Mouse (Mus musculus) spleen, adult 2 months (tissue): ENCODE measurements around the gene Amdhd1. TPM values are rescaled to one million over a fixed set of nuclear protein-coding genes. Genes with fewer than 3 reads are reported as not detected.
"Not testable (repeated sequence)": the region's sequence is repeated elsewhere in the genome, so short reads cannot be mapped to it uniquely, and the experiment has no call there.

Experiments
- DNase-seq, 2 experiments: peaks; one replicate each; pipeline versions ENCODE4 v3.0.0 to v3.0.0-alpha.2; 2012 to 2021; ENCODE audit warnings: low spot score in 2 of 2, low read depth in 1 of 2
- H3K27ac ChIP-seq: fragments of 200-500 bp; 2 replicates; pipeline ENCODE4 v1.5.1; 2012; ENCODE audit warnings: low read length, inconsistent platforms; ENCODE audit not compliant: insufficient read depth
- H3K27me3 ChIP-seq: fragments of 200-500 bp; 2 replicates; pipeline ENCODE4 v1.6.1; 2012; ENCODE audit warnings: mild to moderate bottlenecking, moderate library complexity, low read length, inconsistent platforms; ENCODE audit not compliant: control insufficient read depth, insufficient read depth
- H3K36me3 ChIP-seq: fragments of 200-500 bp; 2 replicates; pipeline ENCODE4 v1.6.1; 2012; ENCODE audit warnings: mild to moderate bottlenecking, low read length, inconsistent platforms; ENCODE audit not compliant: control insufficient read depth, insufficient read depth
- H3K4me1 ChIP-seq: fragments of 200-500 bp; 2 replicates; pipeline ENCODE4 v1.6.1; 2011; ENCODE audit warnings: inconsistent platforms; ENCODE audit not compliant: control insufficient read depth, insufficient read depth, insufficient read length
- H3K4me3 ChIP-seq: fragments of 200-500 bp; 2 replicates; pipeline ENCODE4 v1.5.1; 2011; ENCODE audit warnings: mild to moderate bottlenecking, inconsistent platforms; ENCODE audit not compliant: insufficient read depth, insufficient read length; ENCODE audit errors: extremely low read depth
- CTCF ChIP-seq: fragments of 200-500 bp; IDR thresholded peaks from 2 replicates; pipeline ENCODE4 v1.5.1; 2011; ENCODE audit warnings: mild to moderate bottlenecking, inconsistent platforms; ENCODE audit not compliant: insufficient read depth, insufficient read length, insufficient replicate concordance; ENCODE audit errors: extremely low read depth
- POLR2A ChIP-seq: fragments of 200-500 bp; IDR thresholded peaks from 2 replicates; pipeline ENCODE4 v1.6.1; 2011; ENCODE audit warnings: low read depth, low read length, inconsistent platforms
- WGBS: fragments of 180-500 bp; shearing (Covaris S2); methylation state at CpG from one replicate; pipeline ENCODE4 v1.1.7; 2018; 5-methylcytosine and 5-hydroxymethylcytosine counted together
- polyA plus RNA-seq: library from polyadenylated mRNA; depleted of rRNA; stranded (reverse); fragments of >200 nt; gene quantifications from 2 replicates; pipeline ENCODE4 v1.2.3, GENCODE M21; 2012

Gene Amdhd1
- polyA plus RNA-seq, 1 experiment, result 0.04 TPM

- no peak for TF ChIP-seq POLR2A
- TF ChIP-seq CTCF, result no peak
- 82% methylated on average over 2 of the region's 2 CpGs for WGBS
- Histone ChIP-seq H3K27me3 (no peaks in the 10 kb centered on the region), H3K4me1 (no peaks in the 10 kb centered on the region), H3K4me3 (no peak overlapping the region), H3K36me3 (no peaks in the 10 kb centered on the region), H3K27ac (no peak overlapping the region)
- DNase-seq, result no peak
These were observed 32.4 kb upstream of the Amdhd1 start for GRCm38 (mm10) chr10:93572209-93572608.

DNA sequence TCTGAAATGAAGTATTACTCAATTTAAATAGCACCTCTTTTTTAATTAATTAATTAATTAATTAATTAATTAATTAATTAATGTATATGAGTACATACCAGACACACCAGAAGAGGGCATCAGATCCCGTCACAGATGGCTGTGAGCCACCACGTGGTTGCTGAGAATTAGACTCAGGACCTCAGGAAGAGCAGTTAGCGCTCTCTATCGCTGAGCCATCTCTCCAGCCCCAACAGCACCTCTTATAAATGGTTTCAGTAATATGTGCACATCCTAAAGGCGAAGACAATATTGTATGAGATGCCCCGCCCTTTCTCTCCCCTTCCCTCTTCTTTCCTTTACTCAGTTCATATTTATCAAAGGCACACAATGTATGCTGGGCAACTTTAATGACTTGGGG, 28.8 kb upstream of the Amdhd1 start:
- Histone ChIP-seq H3K27ac (no peak overlapping the region), H3K4me1 (no peaks in the 10 kb centered on the region), H3K4me3 (no peak overlapping the region), H3K27me3 (no peaks in the 10 kb centered on the region), H3K36me3 (no peaks in the 10 kb centered on the region)
- no peak for TF ChIP-seq POLR2A
- TF ChIP-seq CTCF, result no peak
- 83% methylated on average over 6 of the region's 6 CpGs for WGBS
- no peak for DNase-seq

DNA sequence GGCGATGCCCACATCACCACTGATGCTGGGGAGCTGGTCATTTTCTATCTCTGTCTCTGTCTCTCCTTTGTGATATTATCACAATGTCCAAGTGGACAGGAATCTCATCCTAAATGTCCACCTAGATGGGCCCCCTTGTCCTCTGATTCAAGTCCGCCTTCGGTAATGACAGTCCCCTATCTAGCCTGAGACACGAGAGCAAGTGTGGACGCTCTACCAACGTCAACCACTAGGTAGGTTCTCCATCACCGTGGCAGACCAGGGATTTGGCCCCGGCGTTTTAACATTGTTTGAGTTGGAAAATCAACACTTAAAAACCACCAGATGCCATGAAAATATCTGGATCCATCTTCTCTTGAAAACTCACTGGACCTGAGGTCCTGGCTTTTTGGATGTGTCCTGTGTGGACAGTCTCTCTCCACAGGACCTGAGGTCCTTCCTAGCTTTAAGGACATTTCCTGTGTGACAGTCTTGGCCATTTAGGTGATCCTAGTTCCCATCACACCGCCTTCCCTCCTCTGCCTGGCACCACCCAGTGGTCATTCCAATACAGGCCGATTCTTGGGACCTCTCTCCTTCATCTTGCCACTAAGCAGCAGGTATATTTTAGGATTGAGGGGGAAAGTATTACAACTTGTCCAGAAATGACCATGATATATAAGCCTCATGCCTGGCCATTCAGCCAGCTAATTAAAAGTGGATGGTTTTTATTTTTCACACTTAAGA, 28.2 kb upstream of the Amdhd1 start:
- 93% methylated on average over 11 of the region's 11 CpGs for WGBS

DNA sequence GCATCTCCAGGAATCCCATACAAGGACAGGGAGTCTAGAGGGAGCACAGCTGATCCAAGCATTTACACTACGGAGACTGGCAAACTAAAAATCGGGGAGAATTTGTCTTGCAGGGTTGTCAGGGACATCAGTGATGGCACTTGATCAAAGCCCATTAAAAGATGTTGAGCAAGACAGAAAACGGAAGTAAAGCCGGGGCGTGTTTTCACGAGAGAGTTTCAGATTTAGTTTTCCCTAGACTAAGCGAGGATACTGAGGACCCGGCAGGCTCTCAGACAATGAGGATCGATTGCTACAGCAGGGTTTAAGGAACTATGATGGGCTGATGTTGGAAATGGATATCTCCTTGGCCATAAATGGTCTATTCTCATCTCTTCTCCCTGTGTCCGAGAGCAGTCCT, 27.2 kb upstream of the Amdhd1 start:
- Histone ChIP-seq H3K27me3 (no peaks in the 10 kb centered on the region), H3K27ac (no peak overlapping the region), H3K36me3 (no peaks in the 10 kb centered on the region), H3K4me3 (no peak overlapping the region), H3K4me1 (no peaks in the 10 kb centered on the region)
- 79% methylated on average over 10 of the region's 10 CpGs for WGBS
- DNase-seq, result no peak
- no peak for TF ChIP-seq CTCF
- TF ChIP-seq POLR2A, result no peak

More for the DNA sequence above, 28.2 kb upstream of the Amdhd1 start:
- H3K36me3 ChIP-seq, result no peaks in the 10 kb centered on the region
- no peak for DNase-seq
- TF ChIP-seq POLR2A (no peak), CTCF (no peak)
- no peak overlapping the region for H3K27ac ChIP-seq
- no peaks in the 10 kb centered on the region for H3K4me1 ChIP-seq
- no peaks in the 10 kb centered on the region for H3K27me3 ChIP-seq
- no peak overlapping the region for H3K4me3 ChIP-seq

DNA sequence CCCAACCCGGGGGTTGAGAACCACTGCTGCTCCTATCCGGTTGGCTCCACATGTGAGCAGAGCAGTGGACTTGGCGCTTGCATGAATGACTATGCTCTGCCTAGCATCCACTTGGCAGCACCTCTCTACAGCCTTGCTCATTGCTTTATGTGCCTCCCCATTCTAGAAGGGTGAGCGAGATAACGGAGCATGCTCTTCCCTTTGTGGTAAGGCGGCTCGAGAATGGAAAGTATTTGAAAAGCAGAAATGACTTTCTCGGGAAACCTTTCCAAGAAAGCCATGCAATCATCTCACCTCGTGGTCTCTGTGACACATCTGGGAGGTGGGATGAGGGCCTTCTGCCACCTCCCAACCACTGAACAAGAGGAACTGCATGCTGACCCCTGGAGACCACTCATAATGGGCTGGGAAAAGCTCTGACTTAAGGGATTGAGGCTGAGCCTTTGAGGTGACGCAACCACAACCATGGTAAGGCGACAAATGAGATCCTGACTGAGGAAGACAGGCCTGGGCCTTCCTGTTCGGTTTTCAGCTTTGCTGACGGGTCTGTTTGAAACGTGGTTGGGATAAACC, 24.8 kb upstream of the Amdhd1 start:
- no peak overlapping the region for H3K27ac ChIP-seq
- H3K27me3 ChIP-seq, result no peaks in the 10 kb centered on the region
- H3K36me3 ChIP-seq, result no peaks in the 10 kb centered on the region
- no peak overlapping the region for H3K4me3 ChIP-seq
- DNase-seq, result no peak
- H3K4me1 ChIP-seq, result no peaks in the 10 kb centered on the region
- no peak for TF ChIP-seq CTCF
- no peak for TF ChIP-seq POLR2A
- WGBS, result 85% methylated on average over 14 of the region's 14 CpGs

DNA sequence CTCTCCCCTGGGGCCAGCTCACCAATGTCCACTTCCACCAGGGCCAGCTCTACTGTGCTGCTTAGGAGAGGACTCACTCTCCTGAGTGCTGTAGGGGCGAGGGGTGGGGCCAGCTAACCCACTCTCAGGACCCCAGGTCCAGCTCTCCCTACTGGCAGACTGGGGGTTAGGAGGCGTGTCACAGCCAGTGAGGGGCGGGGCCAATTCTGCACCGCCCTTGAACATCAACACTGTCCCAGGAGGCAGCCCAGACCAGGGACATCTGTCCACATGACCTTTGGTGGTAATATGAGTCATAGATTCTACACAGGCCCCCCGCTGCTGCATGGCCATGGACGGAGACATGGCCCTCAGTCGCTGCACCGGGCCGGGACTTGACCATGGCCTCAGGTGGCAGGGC, 20.0 kb upstream of the Amdhd1 start:
- Histone ChIP-seq H3K4me1 (no peaks in the 10 kb centered on the region), H3K27ac (no peak overlapping the region), H3K27me3 (no peaks in the 10 kb centered on the region), H3K36me3 (no peaks in the 10 kb centered on the region), H3K4me3 (no peak overlapping the region)
- TF ChIP-seq POLR2A, result no peak
- DNase-seq, result no peak
- 83% methylated on average over 9 of the region's 9 CpGs for WGBS

DNA sequence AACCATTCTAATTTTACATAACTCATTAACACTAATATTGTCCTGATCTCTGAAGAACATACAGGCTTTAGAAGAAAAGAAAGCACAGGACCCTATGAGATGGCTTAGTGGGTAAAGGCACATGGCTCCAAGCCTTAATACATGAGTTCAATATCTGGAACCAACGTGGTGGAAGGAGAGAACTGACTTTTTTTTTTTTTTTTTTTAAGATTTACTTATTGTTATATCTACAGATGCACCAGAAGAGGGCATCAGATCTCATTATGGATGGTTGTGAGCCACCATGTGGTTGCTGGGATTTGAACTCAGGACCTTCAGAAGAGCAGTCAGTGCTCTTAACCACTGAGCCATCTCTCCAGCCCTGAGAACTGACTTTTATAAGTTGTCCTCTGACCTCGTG, 18.1 kb upstream of the Amdhd1 start:
- not testable (repeated sequence) for H3K36me3 ChIP-seq, H3K27me3 ChIP-seq, DNase-seq, H3K27ac ChIP-seq, H3K4me3 ChIP-seq, H3K4me1 ChIP-seq
- WGBS, result 50% methylated on average over 2 of the region's 2 CpGs
